Mouse (Mus musculus) liver, postnatal 0 days (tissue): ENCODE measurements around the gene Csf3r. TPM values are rescaled to one million over a fixed set of nuclear protein-coding genes. Genes with fewer than 3 reads are reported as not detected.

Experiments
- ATAC-seq: fragments of 200-750 bp; cut with Nextera tagmentation; 2 replicates; pipeline ENCODE4 v1.8.0; 2017; ENCODE audit warnings: mild to moderate bottlenecking, moderate library complexity
- DNase-seq: peaks from one replicate; pipeline ENCODE4 v3.0.0-alpha.2; 2016
- H3K27ac ChIP-seq: fragments of 300-500 bp; sonication (generic); 2 replicates; pipeline ENCODE4 v1.5.1; 2014; ENCODE audit warnings: antibody characterized with exemption, moderate library complexity, mild to moderate bottlenecking, low read depth
- H3K27me3 ChIP-seq: fragments of 300-500 bp; sonication (generic); 2 replicates; pipeline ENCODE4 v1.6.1; 2014; ENCODE audit warnings: low read length, control low read depth, mixed read lengths; ENCODE audit not compliant: insufficient read depth
- H3K36me3 ChIP-seq: fragments of 300-500 bp; sonication (generic); replicated peaks from 2 replicates; pipeline ENCODE4 v1.6.1; 2014; ENCODE audit warnings: mild to moderate bottlenecking, control low read depth, low read length, moderate library complexity, mixed read lengths; ENCODE audit not compliant: insufficient read depth
- H3K4me1 ChIP-seq: fragments of 300-500 bp; sonication (generic); 2 replicates; pipeline ENCODE4 v1.6.1; 2014; ENCODE audit warnings: antibody characterized with exemption, mild to moderate bottlenecking, control low read depth; ENCODE audit not compliant: insufficient read depth
- H3K4me2 ChIP-seq: fragments of 300-500 bp; sonication (generic); 2 replicates; pipeline ENCODE4 v1.6.1; 2014; ENCODE audit warnings: low read depth, mild to moderate bottlenecking, low read length, moderate library complexity, mixed read lengths
- H3K4me3 ChIP-seq: fragments of 300-500 bp; sonication (generic); 2 replicates; pipeline ENCODE4 v1.5.1; 2014; ENCODE audit warnings: low read depth, low read length
- H3K9ac ChIP-seq: fragments of 300-500 bp; sonication (generic); replicated peaks from 2 replicates; pipeline ENCODE4 v1.6.1; 2014; ENCODE audit warnings: mild to moderate bottlenecking, moderate library complexity
- H3K9me3 ChIP-seq: fragments of 300-500 bp; sonication (generic); 2 replicates; pipeline ENCODE4 v1.6.1; 2016; ENCODE audit warnings: mild to moderate bottlenecking, control low read depth, low read length, mixed read lengths
- CTCF ChIP-seq: sonication (generic); IDR thresholded peaks from 2 replicates; pipeline ENCODE4 v1.5.1; 2016; ENCODE audit warnings: antibody characterized with exemption, low read depth
- EP300 ChIP-seq: IDR thresholded peaks from 2 replicates; pipeline ENCODE4 v1.6.1; 2016; ENCODE audit warnings: antibody characterized with exemption, low read depth, mild to moderate bottlenecking
- WGBS: fragments of 180-500 bp; shearing (Covaris S2); extraction: QIAGEN DNeasy Blood & Tissue Kit; methylation state at CpG from one replicate; pipeline ENCODE4 v1.1.7; 2014; ENCODE audit not compliant: insufficient replicate concordance; 5-methylcytosine and 5-hydroxymethylcytosine counted together
- polyA plus RNA-seq: library from polyadenylated mRNA; unstranded; fragments of >200 nt; fragmentation: Nextera tagmentation; extraction: Ambion mirVana; gene quantifications from 2 replicates; pipeline ENCODE4 v1.2.1, GENCODE M21; 2015

The Csf3r gene
- polyA plus RNA-seq, 1 experiment from 2014 or later, result 2.8 TPM

DNA sequence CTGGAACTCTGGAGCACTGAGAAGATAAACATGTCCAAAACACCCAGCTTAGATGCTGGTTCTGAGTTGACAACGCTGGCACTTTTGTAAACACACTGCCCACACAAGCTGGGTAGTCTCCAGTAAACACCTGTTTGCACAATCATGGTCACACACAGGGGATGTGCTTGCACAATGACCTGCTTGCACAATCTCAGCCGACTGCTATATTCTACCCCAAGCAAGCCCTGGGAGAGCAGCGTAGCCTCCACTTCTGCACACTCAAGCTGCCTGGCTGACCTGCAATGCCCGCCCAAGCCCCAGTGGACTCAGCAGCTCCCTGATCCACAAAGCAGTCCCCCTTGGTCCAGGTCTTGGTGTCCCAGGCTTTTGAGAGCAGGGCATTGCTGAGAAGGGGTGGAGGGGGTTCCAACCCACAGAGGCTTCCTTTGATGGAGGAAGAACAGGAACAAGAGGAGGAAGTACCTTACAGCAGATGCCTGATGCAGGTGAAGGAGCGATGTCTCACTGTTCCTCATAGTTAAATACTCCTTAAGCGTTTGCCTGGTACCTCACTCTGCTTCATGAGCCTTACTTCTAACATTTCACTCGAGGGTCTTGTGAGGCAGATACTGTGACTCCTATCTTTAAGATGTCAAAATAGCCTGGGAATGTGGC, 6.5 kb upstream of the Csf3r start:
- no peaks in the 10 kb centered on the region for H3K36me3 ChIP-seq
- peaks cover 9% of the 10 kb centered on the region; the same call in 1 of the 2 replicates for H3K4me1 ChIP-seq
- H3K27me3 ChIP-seq, result no peaks in the 10 kb centered on the region
- TF ChIP-seq EP300 (no peak), CTCF (no peak)
- 0 out of 2 replicates have a peak overlapping the region, but pooled peaks have one; percentile 2 for H3K4me3 ChIP-seq
- peak overlapping the region; percentile 69 for H3K27ac ChIP-seq
- peak; percentile 80 for DNase-seq
- H3K9me3 ChIP-seq, result no peaks in the 10 kb centered on the region
- no peak overlapping the region for H3K9ac ChIP-seq
- ATAC-seq, result peak; percentile 86
- peak overlapping the region; percentile 22 for H3K4me2 ChIP-seq
- WGBS, result 47% methylated on average over 7 of the region's 7 CpGs

DNA sequence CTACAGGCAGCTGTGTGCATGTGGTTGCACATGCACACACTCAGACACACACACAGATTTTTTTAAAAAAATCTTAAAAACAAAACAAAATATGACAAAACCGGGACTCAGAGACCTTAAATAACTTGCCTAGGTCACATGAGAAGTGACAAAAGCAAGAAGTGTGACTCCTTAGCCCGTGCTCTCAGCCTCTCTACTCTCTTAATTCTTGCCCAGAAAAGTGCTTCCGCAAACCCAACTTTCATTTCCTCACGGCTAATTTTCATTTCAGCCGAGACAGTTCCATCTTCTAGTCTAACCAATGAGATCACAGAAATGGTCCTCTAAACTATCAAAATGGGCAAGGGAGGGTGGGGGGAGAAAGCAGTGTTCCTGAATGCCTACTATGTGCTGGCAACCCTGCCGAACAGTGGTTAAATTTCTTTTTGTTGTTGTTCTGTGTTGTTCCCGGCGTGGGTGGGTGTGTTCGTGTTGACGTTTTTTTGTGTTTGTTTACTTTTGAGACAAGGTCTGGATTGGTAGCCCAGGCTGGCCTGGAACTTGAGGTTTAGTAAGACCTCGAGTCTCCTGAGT, 5.3 kb upstream of the Csf3r start:
- no peaks in the 10 kb centered on the region for H3K36me3 ChIP-seq
- no peak overlapping the region for H3K4me3 ChIP-seq
- no peak overlapping the region for H3K4me2 ChIP-seq
- no peaks in the 10 kb centered on the region for H3K27me3 ChIP-seq
- DNase-seq, result no peak
- H3K9me3 ChIP-seq, result no peaks in the 10 kb centered on the region
- peak overlapping the region; percentile 69; the same call in 1 of the 2 replicates for H3K27ac ChIP-seq
- no peak overlapping the region for H3K9ac ChIP-seq
- TF ChIP-seq CTCF, result no peak
- TF ChIP-seq EP300, result no peak
- WGBS, result 66% methylated on average over 11 of the region's 11 CpGs
- peaks cover 9% of the 10 kb centered on the region; the same call in 1 of the 2 replicates for H3K4me1 ChIP-seq
- ATAC-seq, result 0 out of 2 replicates have a peak, but pooled peaks have one; percentile 18

DNA sequence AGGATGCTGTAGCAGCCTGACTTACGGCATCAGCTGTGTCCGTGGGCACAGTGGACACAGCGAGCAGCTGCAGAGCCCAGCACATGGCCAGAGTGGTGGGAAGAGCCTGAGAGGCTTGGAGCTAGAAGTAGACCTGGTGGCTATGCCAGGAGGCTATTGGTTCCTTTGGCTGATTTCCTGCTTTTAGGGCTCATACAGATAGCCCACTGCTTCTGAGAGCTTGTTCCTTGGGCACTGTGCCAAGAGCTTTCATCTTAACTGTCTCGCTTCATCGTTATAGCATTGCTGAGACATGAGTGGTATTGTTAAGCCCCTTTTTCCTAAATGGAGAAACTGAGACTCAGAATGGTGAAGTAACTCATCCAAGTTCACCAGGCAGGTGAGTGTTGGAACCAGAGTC, 1.5 kb downstream of the Csf3r start:
- TF ChIP-seq CTCF (no peak), EP300 (no peak)
- Histone ChIP-seq H3K9ac (no peak overlapping the region), H3K36me3 (no peaks in the 10 kb centered on the region), H3K4me3 (peak overlapping the region; percentile 41), H3K9me3 (no peaks in the 10 kb centered on the region), H3K27ac (no peak overlapping the region), H3K4me2 (peak overlapping the region; percentile 57), H3K4me1 (no peaks in the 10 kb centered on the region), H3K27me3 (no peaks in the 10 kb centered on the region)
- DNase-seq, result no peak
- ATAC-seq, result no peak
- WGBS, result 53% methylated on average over 5 of the region's 5 CpGs

DNA sequence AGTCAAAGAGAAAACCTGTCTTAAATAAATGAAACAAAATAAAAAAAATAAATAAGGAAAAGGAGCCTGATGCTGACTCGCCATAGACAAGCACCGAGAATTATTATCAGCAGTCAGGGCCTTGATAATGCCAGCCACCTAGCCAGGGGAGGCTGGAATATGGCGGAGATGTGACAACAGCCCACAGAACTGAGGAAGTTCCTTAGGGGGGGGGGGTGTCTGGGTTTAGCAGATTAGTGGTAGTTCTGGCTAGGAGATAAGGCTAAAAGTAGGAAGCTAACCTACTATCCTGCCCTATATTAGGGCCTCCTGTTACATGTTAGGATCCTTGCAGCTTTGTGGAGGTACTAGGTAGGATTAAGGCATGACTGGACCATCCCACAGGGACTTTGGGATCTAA, 3.6 kb downstream of the Csf3r start:
- Histone ChIP-seq H3K9ac (no peak overlapping the region), H3K9me3 (no peaks in the 10 kb centered on the region), H3K4me1 (no peaks in the 10 kb centered on the region), H3K27me3 (no peaks in the 10 kb centered on the region), H3K27ac (no peak overlapping the region), H3K4me2 (no peak overlapping the region), H3K4me3 (no peak overlapping the region), H3K36me3 (no peaks in the 10 kb centered on the region)
- WGBS, result 38% methylated on average over 3 of the region's 3 CpGs
- TF ChIP-seq CTCF, result no peak
- ATAC-seq, result no peak
- no peak for DNase-seq

DNA sequence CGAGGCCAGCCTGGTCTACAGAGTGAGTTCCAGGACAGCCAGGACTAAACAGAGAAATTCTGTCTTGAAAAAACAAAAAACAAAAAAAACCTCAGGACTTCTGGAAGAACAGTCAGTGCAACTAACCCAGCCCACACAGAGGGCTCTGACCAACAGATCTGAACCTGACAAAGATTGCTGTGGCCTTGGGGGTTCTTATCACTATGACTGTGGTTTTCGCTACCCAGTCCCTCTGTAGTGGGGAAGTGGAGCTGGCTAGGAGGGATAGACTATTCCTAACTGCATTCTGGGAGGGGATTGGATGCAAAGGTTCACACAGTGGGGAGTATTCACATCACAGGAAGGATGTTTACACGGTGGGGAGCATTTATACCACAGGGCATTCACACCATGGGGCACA, 4.7 kb downstream of the Csf3r start:
- Histone ChIP-seq H3K9me3 (no peaks in the 10 kb centered on the region), H3K4me3 (no peak overlapping the region), H3K36me3 (no peaks in the 10 kb centered on the region), H3K27me3 (no peaks in the 10 kb centered on the region), H3K27ac (no peak overlapping the region), H3K4me1 (no peaks in the 10 kb centered on the region), H3K4me2 (no peak overlapping the region), H3K9ac (no peak overlapping the region)
- ATAC-seq, result no peak
- 42% methylated on average over 3 of the region's 3 CpGs for WGBS
- TF ChIP-seq EP300 (no peak), CTCF (no peak)
- DNase-seq, result no peak

DNA sequence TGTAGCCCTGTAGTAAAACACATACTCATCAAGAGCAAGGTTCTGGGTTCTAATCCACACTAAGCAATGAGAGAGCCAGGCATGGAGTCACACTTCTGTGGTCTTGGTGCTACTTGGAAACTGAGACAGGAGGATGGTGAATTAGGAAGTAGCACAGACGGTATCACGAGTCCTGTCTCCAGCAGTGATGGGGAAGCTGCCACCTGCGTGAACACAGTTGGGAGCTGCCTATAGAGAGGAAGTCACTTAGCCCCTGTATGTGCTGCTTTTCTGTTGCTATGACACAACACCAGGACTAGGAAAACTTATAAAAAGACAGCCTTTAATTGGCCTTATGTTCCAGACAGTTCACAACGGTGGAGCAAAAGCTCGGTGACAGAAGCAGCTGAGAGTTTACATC, 6.4 kb downstream of the Csf3r start:
- TF ChIP-seq CTCF, result no peak
- no peak for TF ChIP-seq EP300
- H3K9ac ChIP-seq, result no peak overlapping the region
- ATAC-seq (no peak), DNase-seq (no peak)
- no peaks in the 10 kb centered on the region for H3K27me3 ChIP-seq
- no peak overlapping the region for H3K4me2 ChIP-seq
- H3K9me3 ChIP-seq, result no peaks in the 10 kb centered on the region
- no peak overlapping the region for H3K4me3 ChIP-seq
- no peaks in the 10 kb centered on the region for H3K36me3 ChIP-seq
- H3K27ac ChIP-seq, result no peak overlapping the region
- WGBS, result 46% methylated on average over 5 of the region's 5 CpGs
- H3K4me1 ChIP-seq, result no peaks in the 10 kb centered on the region
